Mouse (Mus musculus) adrenal gland, adult 18-20 months (tissue): ENCODE measurements around the gene Trip6. TPM values are rescaled to one million over a fixed set of nuclear protein-coding genes. Genes with fewer than 3 reads are reported as not detected.
"Not testable (repeated sequence)": the region's sequence is repeated elsewhere in the genome, so short reads cannot be mapped to it uniquely, and the experiment has no call there.

ENCODE experiments used
- DNase-seq, 2 experiments: peaks; one replicate each; pipeline ENCODE4 v3.0.0; 2021 to 2022; ENCODE audit warnings: low spot score in 2 of 2
- total RNA-seq, 2 experiments: library from RNA; stranded (reverse); gene quantifications; 1 replicate in 1 of 2; 2 replicates in 1 of 2; pipeline ENCODE4 v1.2.3; 2021

The Trip6 gene
- total RNA-seq, 2 experiments from 2014 or later: 30.1 to 39.4 TPM

GRCm38 (mm10) chr5:137304165-137304564, 10.0 kb downstream of the Trip6 start:
- no peak for DNase-seq

DNA sequence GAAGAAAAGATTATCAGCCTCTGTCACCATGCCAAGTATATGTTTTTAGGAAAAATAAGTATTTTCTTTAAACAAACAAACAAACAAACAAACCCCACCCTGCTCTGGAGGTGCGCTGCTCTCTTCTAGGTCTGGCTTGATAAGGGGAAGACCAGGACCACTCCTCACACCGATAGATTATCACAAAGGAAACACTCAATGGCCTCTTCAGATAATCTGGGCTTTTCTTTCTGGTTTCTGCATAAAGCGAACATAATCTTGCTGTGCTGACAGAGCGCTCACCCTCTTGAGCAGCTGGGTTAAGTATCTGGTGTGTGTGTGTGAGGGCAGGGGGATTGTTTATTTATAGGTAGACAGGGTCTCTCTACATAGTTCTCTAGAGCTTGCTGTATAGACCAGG, 10.6 kb downstream of the Trip6 start:
- no peak for DNase-seq

DNA sequence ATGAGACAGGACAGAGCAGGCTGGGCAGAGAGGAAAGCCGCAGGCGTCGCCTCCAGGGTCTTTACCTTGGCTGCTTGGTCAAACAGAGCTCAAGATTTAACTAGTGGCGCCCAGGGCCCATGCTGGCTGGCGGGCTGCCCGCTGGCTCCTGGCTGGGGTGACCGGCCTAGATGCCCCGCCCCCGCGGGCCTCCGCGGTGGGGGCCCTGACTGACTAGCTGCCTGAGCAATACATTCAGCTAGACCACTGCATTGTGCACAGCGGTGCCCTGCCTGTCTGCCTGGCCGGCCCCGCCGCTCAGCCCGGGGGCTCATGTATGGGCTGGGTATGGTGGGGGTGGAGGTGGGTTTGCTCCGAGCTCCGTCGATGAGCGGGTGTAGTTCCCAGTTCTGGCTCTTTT, 13.0 kb downstream of the Trip6 start:
- peak in 1 of 2 experiments; percentile 38 for DNase-seq

GRCm38 (mm10) chr5:137299240-137299639, 15.0 kb downstream of the Trip6 start:
- DNase-seq: no peak

- DNase-seq: no peak
Measured at GRCm38 (mm10) chr5:137297126-137297525, 17.1 kb downstream of the Trip6 start.

DNA sequence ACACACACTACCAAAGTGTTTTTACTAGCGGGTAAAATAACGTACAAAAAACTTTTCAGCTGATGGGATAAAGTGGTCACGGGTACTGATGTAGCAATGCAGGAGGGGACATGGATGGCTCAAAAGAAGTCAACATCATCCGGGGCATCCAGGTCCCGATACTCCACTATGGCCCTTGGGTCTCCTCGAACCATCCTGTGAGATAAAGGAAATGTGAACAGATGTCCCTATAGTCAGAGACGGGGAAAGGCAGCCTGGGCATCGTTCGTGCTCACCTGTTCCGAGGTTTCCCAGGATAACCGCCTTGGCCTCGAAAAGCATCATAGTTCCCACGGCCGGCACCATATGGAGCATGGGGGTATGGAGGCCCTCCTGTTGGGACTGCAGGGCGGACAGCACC, 18.5 kb downstream of the Trip6 start:
- no peak for DNase-seq

DNA sequence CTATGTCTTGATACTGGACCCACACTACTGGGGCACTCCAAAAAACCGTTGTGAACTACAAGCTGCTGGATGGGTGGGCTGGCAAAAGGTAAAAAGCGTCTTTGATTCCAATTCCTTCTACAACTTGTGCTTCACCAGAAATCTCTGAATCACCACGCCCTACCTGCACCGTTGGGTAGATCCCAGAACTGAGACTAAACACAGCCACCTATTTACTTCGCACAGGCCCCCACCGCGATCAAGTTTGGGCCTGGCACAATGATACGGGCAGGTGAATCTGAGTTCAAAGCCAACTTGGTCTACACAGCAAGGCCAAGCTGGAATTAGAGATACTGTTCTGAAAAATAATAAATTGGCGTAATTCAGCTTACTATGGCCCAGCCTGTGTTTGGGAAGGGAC, 18.9 kb downstream of the Trip6 start:
- peak in 1 of 2 experiments; percentile 20 for DNase-seq

GRCm38 (mm10) chr5:137294744-137295093, 19.5 kb downstream of the Trip6 start:
- no peak for DNase-seq

GRCm38 (mm10) chr5:137293839-137294743, 20.1 kb downstream of the Trip6 start, which contains the start of gene Ufsp1:
Gene Ufsp1, plus strand, starts transcription at chr5:137294629.
- peak; percentile 89 to 92 for DNase-seq

- DNase-seq: peak; percentile 80 to 81
Measured at GRCm38 (mm10) chr5:137293282-137293681, 20.9 kb downstream of the Trip6 start.

- DNase-seq: no peak
Measured at GRCm38 (mm10) chr5:137291381-137291926, 22.8 kb downstream of the Trip6 start.

GRCm38 (mm10) chr5:137290677-137291076, 23.5 kb downstream of the Trip6 start:
- DNase-seq: peak; percentile 55 to 65

- DNase-seq: no peak
Measured at GRCm38 (mm10) chr5:137289591-137290365, 24.4 kb downstream of the Trip6 start.

GRCm38 (mm10) chr5:137288999-137289470, 25.2 kb downstream of the Trip6 start:
- DNase-seq: no peak

- DNase-seq: no peak
Measured at GRCm38 (mm10) chr5:137287953-137288743, 26.1 kb downstream of the Trip6 start.

DNA sequence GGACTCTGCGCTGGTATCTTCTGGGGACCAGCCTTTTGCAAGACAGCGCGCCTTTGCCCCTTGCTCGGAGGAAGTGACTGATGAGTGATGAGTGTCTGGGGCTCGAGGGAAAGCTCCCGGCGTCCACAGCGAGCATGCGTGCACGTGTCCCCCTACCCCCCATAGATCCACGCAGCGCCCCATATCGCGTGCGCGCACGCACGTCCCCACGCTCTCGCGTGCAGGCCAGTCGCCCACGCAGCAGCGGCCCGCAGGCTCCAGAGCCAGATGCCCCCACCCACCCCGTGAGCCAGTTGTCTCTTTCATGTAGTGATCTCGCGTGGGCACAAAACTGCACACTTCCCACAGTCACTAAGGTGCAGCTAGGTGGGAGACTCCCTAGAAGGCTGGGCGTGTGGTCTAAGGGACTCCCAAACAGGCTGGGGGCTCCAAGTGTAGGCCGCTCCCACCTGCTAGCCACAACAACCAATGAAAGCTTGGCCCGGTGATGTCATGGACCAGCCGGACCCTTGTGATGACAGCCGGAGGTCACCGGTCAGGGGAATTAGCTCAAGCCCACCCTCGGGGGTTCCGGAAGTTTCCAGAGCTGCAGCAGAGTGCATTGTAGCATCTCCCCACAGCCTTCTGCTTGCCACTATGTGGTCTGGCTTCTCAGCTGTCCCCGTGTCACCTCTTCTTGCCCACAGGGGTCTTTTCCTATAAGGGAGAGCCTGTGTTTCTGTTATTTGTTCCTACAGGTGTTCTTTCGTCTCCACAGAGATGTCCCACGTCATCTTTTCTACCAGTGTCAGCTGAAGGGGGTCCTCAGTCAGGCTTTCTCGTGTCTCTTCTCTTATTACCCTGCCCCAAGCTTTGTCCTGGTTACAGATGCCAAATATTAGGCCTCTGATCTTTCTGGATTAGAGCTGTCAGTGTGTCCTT, 26.9 kb downstream of the Trip6 start, which contains the start of gene Ache:
Ache (plus strand) TSS at position 488 of the 921 bp plus-strand sequence.
- DNase-seq: no peak

GRCm38 (mm10) chr5:137286655-137287031, 27.6 kb downstream of the Trip6 start:
- peak; percentile 80 to 89 for DNase-seq

DNA sequence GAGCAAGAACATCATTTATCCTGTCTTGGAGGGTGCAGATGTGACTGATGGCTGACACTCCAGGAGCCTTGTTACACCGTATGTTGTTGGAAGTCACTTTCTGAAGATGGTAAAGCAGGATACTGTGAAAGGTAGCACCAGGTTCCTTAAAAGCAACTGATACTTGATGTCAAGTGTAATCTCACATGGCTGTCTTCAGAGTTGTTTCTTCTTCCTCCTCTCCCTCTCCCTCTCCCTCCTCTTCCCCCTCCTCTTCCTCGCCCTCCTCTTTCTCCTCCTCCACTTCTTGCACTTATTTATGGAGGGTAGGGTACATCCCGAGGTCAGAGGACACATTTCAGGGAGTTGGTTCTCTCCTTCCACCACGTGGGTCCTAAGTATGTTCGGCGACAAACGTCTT, 28.2 kb downstream of the Trip6 start:
- no peak for DNase-seq

GRCm38 (mm10) chr5:137285045-137285444, 29.2 kb downstream of the Trip6 start:
- DNase-seq: peak in 1 of 2 experiments; percentile 44

GRCm38 (mm10) chr5:137284411-137284810, 29.8 kb downstream of the Trip6 start:
- DNase-seq: not testable (repeated sequence)
